Mouse (Mus musculus): ENCODE measurements around the gene Cntnap2. TPM values are rescaled to one million over a fixed set of nuclear protein-coding genes. Genes with fewer than 3 reads are reported as not detected.

Gene Cntnap2
- polyA plus RNA-seq, 1 experiment, result not detected

- Histone ChIP-seq H3K36me3 (ENCODE audit: control insufficient read depth, insufficient read depth) (no peaks in the 10 kb centered on the region), H3K4me3 (no peak overlapping the region), H3K27me3 (ENCODE audit: control insufficient read depth, insufficient read depth, insufficient read length) (no peaks in the 10 kb centered on the region), H3ac (ENCODE audit: control insufficient read depth, insufficient read length) (no peak overlapping the region), H3K79me2 (ENCODE audit: control insufficient read depth, insufficient read depth) (no peaks in the 10 kb centered on the region), H3K4me2 (ENCODE audit: low read depth) (no peak overlapping the region)
- TF ChIP-seq USF1 (IDR thresholded peaks at IDR 0.05; ENCODE audit: low read depth), result no peak
- no peak for TF ChIP-seq POLR2A (IDR thresholded peaks at IDR 0.05; ENCODE audit: insufficient read length, low read depth)
- TF ChIP-seq POLR2AphosphoS2 (IDR thresholded peaks at IDR 0.05; ENCODE audit: insufficient read length, low read depth), result no peak
- no peak for TF ChIP-seq MYOD1 (IDR thresholded peaks at IDR 0.05; ENCODE audit: control insufficient read depth in 1 of 3, insufficient read length in 2 of 3, low read depth in 2 of 3)
- TF ChIP-seq MAX (IDR thresholded peaks at IDR 0.05; ENCODE audit: low read depth), result no peak
- no peak for TF ChIP-seq E2F4 (IDR thresholded peaks at IDR 0.05; ENCODE audit: insufficient read depth)
- TF ChIP-seq TCF12 (IDR thresholded peaks at IDR 0.05; ENCODE audit: insufficient read depth, poor library complexity, severe bottlenecking), result no peak
- no peak for TF ChIP-seq MYOG (IDR thresholded peaks at IDR 0.05; ENCODE audit: control insufficient read depth in 1 of 3, insufficient read depth in 1 of 3, insufficient read length in 2 of 3, low read depth in 2 of 3)
- TF ChIP-seq TCF3 (IDR thresholded peaks at IDR 0.05; ENCODE audit: insufficient read length, low read depth), result no peak
- no peak for TF ChIP-seq CEBPB (IDR thresholded peaks at IDR 0.05; ENCODE audit: insufficient read depth, poor library complexity, severe bottlenecking)
- no peak for TF ChIP-seq SRF (IDR thresholded peaks at IDR 0.05; ENCODE audit: control insufficient read depth, insufficient read length, low read depth)
- no peak for TF ChIP-seq REST (IDR thresholded peaks at IDR 0.05; ENCODE audit: insufficient read depth, insufficient read length)
Measured at GRCm38 (mm10) chr6:46232889-46233288, 1173.7 kb downstream of the Cntnap2 start.

GRCm38 (mm10) chr6:46240349-46240748 lies 1181.2 kb downstream of the Cntnap2 start:
- TF ChIP-seq MAX (IDR thresholded peaks at IDR 0.05; ENCODE audit: low read depth), result no peak
- TF ChIP-seq SRF (IDR thresholded peaks at IDR 0.05; ENCODE audit: control insufficient read depth, insufficient read length, low read depth), result no peak
- no peak for TF ChIP-seq REST (IDR thresholded peaks at IDR 0.05; ENCODE audit: insufficient read depth, insufficient read length)
- TF ChIP-seq USF1 (IDR thresholded peaks at IDR 0.05; ENCODE audit: low read depth), result no peak
- TF ChIP-seq POLR2AphosphoS2 (IDR thresholded peaks at IDR 0.05; ENCODE audit: insufficient read length, low read depth), result no peak
- Histone ChIP-seq H3K36me3 (ENCODE audit: control insufficient read depth, insufficient read depth) (no peaks in the 10 kb centered on the region), H3ac (ENCODE audit: control insufficient read depth, insufficient read length) (no peak overlapping the region), H3K27me3 (ENCODE audit: control insufficient read depth, insufficient read depth, insufficient read length) (no peaks in the 10 kb centered on the region), H3K79me2 (ENCODE audit: control insufficient read depth, insufficient read depth) (no peaks in the 10 kb centered on the region), H3K4me2 (ENCODE audit: low read depth) (no peak overlapping the region), H3K4me3 (no peak overlapping the region)

- H3K4me2 ChIP-seq (ENCODE audit: low read depth), result no peak overlapping the region
Measured at GRCm38 (mm10) chr6:46263171-46263570, 1204.0 kb downstream of the Cntnap2 start.

GRCm38 (mm10) chr6:46346946-46347345 lies 1287.8 kb downstream of the Cntnap2 start:
- no peak overlapping the region for H3K4me3 ChIP-seq
- no peak for TF ChIP-seq SRF (IDR thresholded peaks at IDR 0.05; ENCODE audit: control insufficient read depth, insufficient read length, low read depth)
- TF ChIP-seq MYOD1 (IDR thresholded peaks at IDR 0.05; ENCODE audit: control insufficient read depth in 1 of 3, insufficient read length in 2 of 3, low read depth in 2 of 3), result no peak
- no peak for TF ChIP-seq POLR2A (IDR thresholded peaks at IDR 0.05; ENCODE audit: insufficient read length, low read depth)
- no peak for TF ChIP-seq E2F4 (IDR thresholded peaks at IDR 0.05; ENCODE audit: insufficient read depth)
- TF ChIP-seq CEBPB (IDR thresholded peaks at IDR 0.05; ENCODE audit: insufficient read depth, poor library complexity, severe bottlenecking), result no peak
- no peak for TF ChIP-seq REST (IDR thresholded peaks at IDR 0.05; ENCODE audit: insufficient read depth, insufficient read length)
- no peak for TF ChIP-seq POLR2AphosphoS2 (IDR thresholded peaks at IDR 0.05; ENCODE audit: insufficient read length, low read depth)
- TF ChIP-seq MYOG (IDR thresholded peaks at IDR 0.05; ENCODE audit: control insufficient read depth in 1 of 3, insufficient read depth in 1 of 3, insufficient read length in 2 of 3, low read depth in 2 of 3), result no peak
- TF ChIP-seq TCF3 (IDR thresholded peaks at IDR 0.05; ENCODE audit: insufficient read length, low read depth), result no peak
- TF ChIP-seq MAX (IDR thresholded peaks at IDR 0.05; ENCODE audit: low read depth), result no peak
- no peak for TF ChIP-seq USF1 (IDR thresholded peaks at IDR 0.05; ENCODE audit: low read depth)
- no peak for TF ChIP-seq TCF12 (IDR thresholded peaks at IDR 0.05; ENCODE audit: insufficient read depth, poor library complexity, severe bottlenecking)
- no peaks in the 10 kb centered on the region for H3K27me3 ChIP-seq (ENCODE audit: control insufficient read depth, insufficient read depth, insufficient read length)
- H3ac ChIP-seq (ENCODE audit: control insufficient read depth, insufficient read length), result no peak overlapping the region
- H3K36me3 ChIP-seq (ENCODE audit: control insufficient read depth, insufficient read depth), result no peaks in the 10 kb centered on the region
- no peaks in the 10 kb centered on the region for H3K79me2 ChIP-seq (ENCODE audit: control insufficient read depth, insufficient read depth)
- H3K4me2 ChIP-seq (ENCODE audit: low read depth), result no peak overlapping the region

More at GRCm38 (mm10) chr6:46263171-46263570, 1204.0 kb downstream of the Cntnap2 start:
- no peak for TF ChIP-seq POLR2A (IDR thresholded peaks at IDR 0.05; ENCODE audit: insufficient read length, low read depth)
- no peak for TF ChIP-seq USF1 (IDR thresholded peaks at IDR 0.05; ENCODE audit: low read depth)
- TF ChIP-seq REST (IDR thresholded peaks at IDR 0.05; ENCODE audit: insufficient read depth, insufficient read length), result no peak
- no peak for TF ChIP-seq TCF12 (IDR thresholded peaks at IDR 0.05; ENCODE audit: insufficient read depth, poor library complexity, severe bottlenecking)
- no peak for TF ChIP-seq MAX (IDR thresholded peaks at IDR 0.05; ENCODE audit: low read depth)
- no peak for TF ChIP-seq E2F4 (IDR thresholded peaks at IDR 0.05; ENCODE audit: insufficient read depth)
- no peak for TF ChIP-seq POLR2AphosphoS2 (IDR thresholded peaks at IDR 0.05; ENCODE audit: insufficient read length, low read depth)
- no peak for TF ChIP-seq MYOG (IDR thresholded peaks at IDR 0.05; ENCODE audit: control insufficient read depth in 1 of 3, insufficient read depth in 1 of 3, insufficient read length in 2 of 3, low read depth in 2 of 3)
- no peak for TF ChIP-seq SRF (IDR thresholded peaks at IDR 0.05; ENCODE audit: control insufficient read depth, insufficient read length, low read depth)
- TF ChIP-seq MYOD1 (IDR thresholded peaks at IDR 0.05; ENCODE audit: control insufficient read depth in 1 of 3, insufficient read length in 2 of 3, low read depth in 2 of 3), result no peak
- H3K36me3 ChIP-seq (ENCODE audit: control insufficient read depth, insufficient read depth), result no peaks in the 10 kb centered on the region
- no peak overlapping the region for H3ac ChIP-seq (ENCODE audit: control insufficient read depth, insufficient read length)
- no peak overlapping the region for H3K4me3 ChIP-seq
- H3K27me3 ChIP-seq (ENCODE audit: control insufficient read depth, insufficient read depth, insufficient read length), result no peaks in the 10 kb centered on the region
- no peaks in the 10 kb centered on the region for H3K79me2 ChIP-seq (ENCODE audit: control insufficient read depth, insufficient read depth)

- Histone ChIP-seq H3K27me3 (ENCODE audit: control insufficient read depth, insufficient read depth, insufficient read length) (no peaks in the 10 kb centered on the region), H3ac (ENCODE audit: control insufficient read depth, insufficient read length) (no peak overlapping the region), H3K4me2 (ENCODE audit: low read depth) (no peak overlapping the region), H3K4me3 (no peak overlapping the region), H3K79me2 (ENCODE audit: control insufficient read depth, insufficient read depth) (no peaks in the 10 kb centered on the region), H3K36me3 (ENCODE audit: control insufficient read depth, insufficient read depth) (no peaks in the 10 kb centered on the region)
- TF ChIP-seq SRF (IDR thresholded peaks at IDR 0.05; ENCODE audit: control insufficient read depth, insufficient read length, low read depth) (no peak), USF1 (IDR thresholded peaks at IDR 0.05; ENCODE audit: low read depth) (no peak), POLR2AphosphoS2 (IDR thresholded peaks at IDR 0.05; ENCODE audit: insufficient read length, low read depth) (no peak), TCF12 (IDR thresholded peaks at IDR 0.05; ENCODE audit: insufficient read depth, poor library complexity, severe bottlenecking) (no peak), E2F4 (IDR thresholded peaks at IDR 0.05; ENCODE audit: insufficient read depth) (no peak)
Measured at GRCm38 (mm10) chr6:46361091-46361490, 1301.9 kb downstream of the Cntnap2 start.
